Mouse (Mus musculus): ENCODE measurements around the gene Slc29a1. TPM values are rescaled to one million over a fixed set of nuclear protein-coding genes. Genes with fewer than 3 reads are reported as not detected.

Gene Slc29a1
- total RNA-seq, 1 experiment, result 321 TPM

DNA sequence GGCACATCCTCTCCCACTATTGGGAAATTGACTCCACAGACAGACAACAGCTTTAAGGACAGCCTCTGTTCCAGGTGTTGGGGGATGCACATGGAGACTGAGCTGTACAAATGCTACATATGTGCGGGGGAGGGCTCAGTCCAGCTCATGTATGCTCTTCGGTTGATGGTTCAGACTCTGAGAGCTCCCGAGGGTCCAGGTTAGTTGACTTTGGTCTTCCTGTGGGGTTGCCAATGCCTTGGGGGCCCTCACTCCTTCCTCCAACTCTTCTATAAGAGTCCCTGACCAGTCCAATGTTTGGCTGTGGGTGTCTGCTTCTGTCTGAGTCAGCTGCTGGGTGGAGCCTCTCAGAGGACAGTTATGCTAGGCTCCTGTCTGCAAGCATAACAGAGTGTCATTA is 46.3 kb downstream of the Slc29a1 start:
- TF ChIP-seq ZNF384 (IDR thresholded peaks at IDR 0.05; ENCODE audit: low read depth, low read length), result no peak
- no peak for TF ChIP-seq MAFK (IDR thresholded peaks at IDR 0.05; ENCODE audit: insufficient read depth, low read depth, low read length)
- TF ChIP-seq CHD2 (IDR thresholded peaks at IDR 0.05; ENCODE audit: low read depth, low read length), result no peak
- no peak for TF ChIP-seq ZC3H11A (IDR thresholded peaks at IDR 0.05; ENCODE audit: borderline replicate concordance, low read depth, low read length)
- TF ChIP-seq HCFC1 (IDR thresholded peaks at IDR 0.05; ENCODE audit: borderline replicate concordance, insufficient read depth, low read length), result no peak
- no peak overlapping the region for H3K4me3 ChIP-seq (ENCODE audit: insufficient read depth in 1 of 2, low read depth in 1 of 2, low read length in 2 of 2, poor library complexity in 1 of 2, severe bottlenecking in 1 of 2)
- peaks cover 4 to 5% of the 10 kb centered on the region in 2 experiments; a peak in 2 of 4 replicates for H3K4me1 ChIP-seq (ENCODE audit: control insufficient read depth in 2 of 2, insufficient read depth in 2 of 2, low read length in 2 of 2, poor library complexity in 1 of 2)

DNA sequence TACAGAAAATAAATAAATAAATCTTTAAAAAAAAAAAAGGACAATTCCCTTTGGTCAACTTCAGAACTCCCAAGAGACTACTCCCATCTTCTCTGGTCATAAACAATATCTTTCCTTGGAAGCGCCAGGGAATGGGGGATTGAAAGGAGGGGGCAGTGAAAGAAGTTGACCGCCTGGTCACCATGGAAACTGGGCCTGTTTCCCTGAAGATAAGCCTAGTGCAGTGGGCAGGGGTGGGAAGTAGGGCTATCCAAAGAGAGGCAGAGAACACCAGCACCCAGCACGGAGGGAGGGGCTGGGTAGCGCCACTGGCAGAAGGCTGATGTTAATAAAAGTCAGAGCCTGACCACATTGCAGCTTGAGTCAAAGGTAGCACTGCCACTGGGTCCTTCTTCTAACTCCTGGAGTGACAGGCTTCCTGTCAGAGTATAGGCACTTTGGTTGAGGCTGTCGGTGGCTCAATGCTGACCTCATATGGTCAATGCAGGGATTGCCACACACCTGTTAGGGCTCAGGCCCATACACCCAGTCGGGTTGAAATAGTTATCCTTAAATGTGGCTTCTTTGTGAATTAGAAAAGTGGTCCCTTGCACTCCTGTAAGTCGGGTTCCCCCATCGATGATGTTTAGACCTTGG is 47.5 kb downstream of the Slc29a1 start:
- in situ Hi-C loops (cut with MboI; ENCODE audit: low sequenced_read_pairs in 2 of 2, unreplicated experiment in 2 of 2), result loop anchor here (10.0 kb wide), 1 partner anchor 77 kb away; the partner anchor contains the start of gene Spats1 (in 2 of the 2)
- Histone ChIP-seq H3K27ac (ENCODE audit: insufficient read depth, low read depth, low read length, poor library complexity, severe bottlenecking) (no peak overlapping the region), H3K4me3 (ENCODE audit: insufficient read depth in 1 of 2, low read depth in 1 of 2, low read length in 2 of 2, poor library complexity in 1 of 2, severe bottlenecking in 1 of 2) (no peak overlapping the region)

More for the DNA sequence above, 46.3 kb downstream of the Slc29a1 start:
- H3K27ac ChIP-seq (ENCODE audit: insufficient read depth, low read depth, low read length, poor library complexity, severe bottlenecking), result no peak overlapping the region
- H3K9ac ChIP-seq (ENCODE audit: insufficient read depth, low read depth, low read length, poor library complexity, severe bottlenecking), result no peak overlapping the region
- no peaks in the 10 kb centered on the region for H3K9me3 ChIP-seq (ENCODE audit: control insufficient read depth, insufficient read depth, low read depth, low read length)
- H3K36me3 ChIP-seq (ENCODE audit: control insufficient read depth, insufficient read depth, low read length, poor library complexity, severe bottlenecking), result no peaks in the 10 kb centered on the region
- no peak for DNase-seq (ENCODE audit: low read depth, low spot score)
- in situ Hi-C loops (cut with MboI; ENCODE audit: low sequenced_read_pairs in 2 of 2, unreplicated experiment in 2 of 2), result loop anchor here (10.0 kb wide), 1 partner anchor 78 kb away; the partner anchor contains the start of gene Spats1 (in 2 of the 2)

DNA sequence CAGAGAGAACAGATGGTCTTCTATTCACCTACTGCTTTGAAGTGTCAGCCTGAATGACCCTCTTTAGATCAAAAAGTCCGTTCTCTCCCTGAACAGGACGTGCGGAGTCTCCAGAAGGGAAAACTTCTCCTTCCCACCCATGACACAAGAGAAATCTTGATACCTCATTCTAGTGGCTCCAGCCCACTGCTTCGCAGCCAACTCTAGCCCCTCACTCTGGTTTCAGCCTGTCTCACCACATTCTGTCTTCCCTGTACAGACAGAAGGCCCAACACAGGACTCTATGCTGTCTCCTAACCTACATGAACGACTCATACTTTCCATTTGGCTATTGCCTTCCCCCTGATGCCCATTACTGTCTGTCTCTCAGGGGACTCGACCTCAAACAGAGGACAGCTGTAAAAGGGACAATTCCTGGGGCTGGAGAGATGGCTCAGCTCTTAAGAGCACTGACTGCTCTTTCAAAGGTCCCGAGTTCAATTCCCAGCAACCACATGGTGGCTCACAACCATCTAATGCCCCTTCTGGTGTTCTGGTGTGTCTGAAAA is 48.1 kb downstream of the Slc29a1 start:
- Histone ChIP-seq H3K4me3 (ENCODE audit: insufficient read depth in 1 of 2, low read depth in 1 of 2, low read length in 2 of 2, poor library complexity in 1 of 2, severe bottlenecking in 1 of 2) (no peak overlapping the region), H3K36me3 (ENCODE audit: control insufficient read depth, insufficient read depth, low read length, poor library complexity, severe bottlenecking) (no peaks in the 10 kb centered on the region), H3K9ac (ENCODE audit: insufficient read depth, low read depth, low read length, poor library complexity, severe bottlenecking) (no peak overlapping the region), H3K9me3 (ENCODE audit: control insufficient read depth, insufficient read depth, low read depth, low read length) (no peaks in the 10 kb centered on the region), H3K27ac (ENCODE audit: insufficient read depth, low read depth, low read length, poor library complexity, severe bottlenecking) (no peak overlapping the region), H3K4me1 (ENCODE audit: control insufficient read depth in 2 of 2, insufficient read depth in 2 of 2, low read length in 2 of 2, poor library complexity in 1 of 2) (peaks cover 4 to 5% of the 10 kb centered on the region in 2 experiments; a peak in 2 of 4 replicates)
- TF ChIP-seq CHD2 (IDR thresholded peaks at IDR 0.05; ENCODE audit: low read depth, low read length) (no peak), MAFK (IDR thresholded peaks at IDR 0.05; ENCODE audit: insufficient read depth, low read depth, low read length) (no peak), ZC3H11A (IDR thresholded peaks at IDR 0.05; ENCODE audit: borderline replicate concordance, low read depth, low read length) (no peak), HCFC1 (IDR thresholded peaks at IDR 0.05; ENCODE audit: borderline replicate concordance, insufficient read depth, low read length) (no peak), ZNF384 (IDR thresholded peaks at IDR 0.05; ENCODE audit: low read depth, low read length) (no peak)
- no peak for DNase-seq (ENCODE audit: low read depth, low spot score)
- in situ Hi-C loops (cut with MboI; ENCODE audit: low sequenced_read_pairs in 2 of 2, unreplicated experiment in 2 of 2), result loop anchor here (10.0 kb wide), 1 partner anchor 77 kb away; the partner anchor contains the start of gene Spats1 (in 2 of the 2)

More for the DNA sequence above, 47.5 kb downstream of the Slc29a1 start:
- Histone ChIP-seq H3K9me3 (ENCODE audit: control insufficient read depth, insufficient read depth, low read depth, low read length) (no peaks in the 10 kb centered on the region), H3K36me3 (ENCODE audit: control insufficient read depth, insufficient read depth, low read length, poor library complexity, severe bottlenecking) (no peaks in the 10 kb centered on the region), H3K4me1 (ENCODE audit: control insufficient read depth in 2 of 2, insufficient read depth in 2 of 2, low read length in 2 of 2, poor library complexity in 1 of 2) (peaks cover 4 to 5% of the 10 kb centered on the region in 2 experiments; a peak in 2 of 4 replicates), H3K9ac (ENCODE audit: insufficient read depth, low read depth, low read length, poor library complexity, severe bottlenecking) (no peak overlapping the region)
- peak; percentile 77 for DNase-seq (ENCODE audit: low read depth, low spot score)
- no peak for TF ChIP-seq ZNF384 (IDR thresholded peaks at IDR 0.05; ENCODE audit: low read depth, low read length)
- TF ChIP-seq ZC3H11A (IDR thresholded peaks at IDR 0.05; ENCODE audit: borderline replicate concordance, low read depth, low read length), result peak; percentile 81

DNA sequence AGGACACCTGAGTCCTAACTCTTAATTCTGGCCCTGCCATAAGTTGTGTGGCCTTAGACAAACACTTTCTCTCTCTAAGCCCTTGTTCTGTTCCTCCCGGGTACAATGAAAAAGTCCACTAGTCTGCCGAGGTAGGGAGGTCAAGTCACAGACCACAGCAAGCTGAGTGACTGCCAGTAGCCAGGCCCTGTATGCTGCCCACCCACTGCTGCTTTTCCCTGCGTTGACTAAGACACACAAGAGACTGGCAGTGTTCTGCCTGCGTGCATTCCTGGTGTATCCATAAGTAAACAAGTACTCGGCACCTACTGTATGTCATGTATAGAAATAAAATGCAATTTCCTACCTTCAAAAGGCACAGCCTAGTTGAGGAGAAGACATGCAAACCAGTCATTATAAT is 49.2 kb downstream of the Slc29a1 start:
- in situ Hi-C loops (cut with MboI; ENCODE audit: low sequenced_read_pairs in 2 of 2, unreplicated experiment in 2 of 2), result loop anchor here (10.0 kb wide), 1 partner anchor 75 kb away; the partner anchor contains the start of gene Spats1 (in 2 of the 2)

More for the DNA sequence above, 49.2 kb downstream of the Slc29a1 start:
- Histone ChIP-seq H3K9me3 (ENCODE audit: control insufficient read depth, insufficient read depth, low read depth, low read length) (no peaks in the 10 kb centered on the region), H3K4me3 (ENCODE audit: insufficient read depth in 1 of 2, low read depth in 1 of 2, low read length in 2 of 2, poor library complexity in 1 of 2, severe bottlenecking in 1 of 2) (peak overlapping the region in 1 of 2 experiments; percentile 71; a peak in 1 of 4 replicates), H3K27ac (ENCODE audit: insufficient read depth, low read depth, low read length, poor library complexity, severe bottlenecking) (no peak overlapping the region), H3K4me1 (ENCODE audit: control insufficient read depth in 2 of 2, insufficient read depth in 2 of 2, low read length in 2 of 2, poor library complexity in 1 of 2) (peaks cover 4% of the 10 kb centered on the region in 2 experiments; a peak in 2 of 4 replicates), H3K36me3 (ENCODE audit: control insufficient read depth, insufficient read depth, low read length, poor library complexity, severe bottlenecking) (no peaks in the 10 kb centered on the region), H3K9ac (ENCODE audit: insufficient read depth, low read depth, low read length, poor library complexity, severe bottlenecking) (no peak overlapping the region)
- DNase-seq (ENCODE audit: low read depth, low spot score), result no peak
- TF ChIP-seq ZNF384 (IDR thresholded peaks at IDR 0.05; ENCODE audit: low read depth, low read length) (no peak), CHD2 (IDR thresholded peaks at IDR 0.05; ENCODE audit: low read depth, low read length) (no peak), HCFC1 (IDR thresholded peaks at IDR 0.05; ENCODE audit: borderline replicate concordance, insufficient read depth, low read length) (no peak), MAFK (IDR thresholded peaks at IDR 0.05; ENCODE audit: insufficient read depth, low read depth, low read length) (no peak), ZC3H11A (IDR thresholded peaks at IDR 0.05; ENCODE audit: borderline replicate concordance, low read depth, low read length) (no peak)

All from ES-E14 (cell line).